ENCODE assay signal across 14 mouse cellular contexts in genomic region chr12:32835235-32835634, GRCm38 (mm10). TPM values are rescaled to one million over a fixed set of nuclear protein-coding genes. Genes with fewer than 3 reads are reported as not detected.
DNase-seq lines count a peak whose midpoint lies in the region; ATAC-seq and TF ChIP-seq lines count a peak whose summit lies in the region.
"Had no signal": no experiment of that assay in that cellular context is flagged by ENCODE, and none has a peak within 500 bp of the region (broad histone marks: within the 10 kb centered on the region; RNA-seq: fewer than 3 reads in every experiment).

No protein-coding gene starts in this region.

- H3K4me2 ChIP-seq in heart, embryonic 12.5 days: no peak overlapping the region
- H3K4me2 ChIP-seq: hindbrain, embryonic 12.5 days; limb, embryonic 12.5 days; neural tube, embryonic 13.5 days had no signal

- intact Hi-C loops in heart, adult 2 months (cut with DNase I): no loop called here

- no peak overlapping the region for H3K9ac ChIP-seq in heart, adult 2 months (ENCODE audit: low read depth, low read length)
- no peak overlapping the region for H3K9ac ChIP-seq in heart, embryonic 12.5 days
- H3K9ac ChIP-seq: hindbrain, embryonic 12.5 days; limb, embryonic 12.5 days; neural tube, embryonic 13.5 days had no signal

- TF ChIP-seq EP300 in heart, adult 2 months (IDR thresholded peaks at IDR 0.05; ENCODE audit: insufficient read depth, low read depth, low read length): no peak

- no peak for TF ChIP-seq POLR2A in heart, adult 2 months (IDR thresholded peaks at IDR 0.05; ENCODE audit: insufficient read depth, low read depth, low read length)

- H3K27ac ChIP-seq in heart, adult 2 months: peak overlapping the region; percentile 6; the same call in 1 of the 2 replicates
- H3K27ac ChIP-seq in heart, embryonic 12.5 days (ENCODE audit: poor library complexity, severe bottlenecking): no peak overlapping the region
- H3K27ac ChIP-seq: hindbrain, embryonic 12.5 days; limb, embryonic 12.5 days; neural tube, embryonic 13.5 days had no signal

- ATAC-seq in heart, embryonic 12.5 days (ENCODE audit: insufficient number of reproducible peaks, low FRiP score): no peak

- H3K79me2 ChIP-seq in heart, adult 2 months (replicated peaks; ENCODE audit: control insufficient read depth, insufficient read depth, low read length): peaks cover 1% of the 10 kb centered on the region

- H3K9me3 ChIP-seq in heart, embryonic 12.5 days (replicated peaks): no peaks in the 10 kb centered on the region
- H3K9me3 ChIP-seq: hindbrain, embryonic 12.5 days; neural tube, embryonic 13.5 days had no signal

- peak in 1 of 2 experiments; percentile 30 for DNase-seq in heart, adult 2 months
- DNase-seq in 3T3-L1 (ENCODE audit: low read depth, low spot score): peak; percentile 76
- peak; percentile 36 for DNase-seq in brain, adult 2 months (ENCODE audit: low read depth, low spot score)
- peak; percentile 61 for DNase-seq in kidney, postnatal 14 days
- no peak for DNase-seq in neural tube, embryonic 10.5 days (ENCODE audit: extremely low spot score, low spot score)
- DNase-seq in retina, postnatal 1 day: no peak
- no peak for DNase-seq in ovary, postnatal 36 days (ENCODE audit: low spot score)
- DNase-seq: layer of hippocampus, adult 9-11 months had no signal

- H3K36me3 ChIP-seq in heart, adult 2 months (ENCODE audit: control insufficient read depth, insufficient read depth, low read length): peaks cover 35% of the 10 kb centered on the region
- peaks cover 35% of the 10 kb centered on the region for H3K36me3 ChIP-seq in heart, embryonic 12.5 days

- peaks cover 5% of the 10 kb centered on the region for H3K4me1 ChIP-seq in heart, adult 2 months (ENCODE audit: control insufficient read depth, insufficient read depth, low read length)
- H3K4me1 ChIP-seq in heart, embryonic 12.5 days (replicated peaks): peaks cover 7% of the 10 kb centered on the region; the same call in 1 of the 2 replicates
- H3K4me1 ChIP-seq: hindbrain, embryonic 12.5 days; limb, embryonic 12.5 days; megakaryocyte, embryonic 14.5 days; neural tube, embryonic 13.5 days had no signal

- 14% methylated on average over 4 of the region's 4 CpGs for WGBS in heart, adult 2 months
- WGBS in heart, embryonic 12.5 days: 44% methylated on average over 4 of the region's 4 CpGs

- no peak for TF ChIP-seq CTCF in heart, adult 2 months (IDR thresholded peaks at IDR 0.05)

- no peak overlapping the region for H3K4me3 ChIP-seq in heart, adult 2 months
- H3K4me3 ChIP-seq in heart, embryonic 12.5 days: no peak overlapping the region
- H3K4me3 ChIP-seq: erythroblast, embryonic 14.5 days; hindbrain, embryonic 12.5 days; limb, embryonic 12.5 days; megakaryocyte, embryonic 14.5 days; neural tube, embryonic 13.5 days had no signal

- H3K27me3 ChIP-seq in heart, adult 2 months (ENCODE audit: control insufficient read depth, insufficient read depth, low read length): no peaks in the 10 kb centered on the region
- H3K27me3 ChIP-seq in heart, embryonic 12.5 days (replicated peaks): no peaks in the 10 kb centered on the region
- H3K27me3 ChIP-seq: hindbrain, embryonic 12.5 days; limb, embryonic 12.5 days; megakaryocyte, embryonic 14.5 days; neural tube, embryonic 13.5 days had no signal

RNA-seq across cellular contexts. Expression of gene Nampt, which starts 15.9 kb away (rescaled TPM):
- total RNA-seq in heart, adult 2 months (2021): 100 to 1,000 TPM; 115 to 153 TPM
- polyA plus RNA-seq in heart, adult 2 months (2012; rRNA removed): 37.2 and 79.2 TPM in 2 replicates
- polyA plus RNA-seq in heart, embryonic 12.5 days (2016; fragmentation: Nextera tagmentation; extraction: Ambion mirVana): 18.9 TPM in 2 replicates

Comparison
In these comparisons a context has a peak if more than half of its experiments do, and no peak if none do; other contexts are left out.
1. DNase-seq: peak in 3T3-L1 (single experiment), brain, adult 2 months (single experiment) and kidney, postnatal 14 days (single experiment); none in neural tube, embryonic 10.5 days (single experiment), retina, postnatal 1 day (single experiment) and ovary, postnatal 36 days (single experiment).